Mouse (Mus musculus) embryonic facial prominence, embryonic 10.5 days (tissue): Measurements from ENCODE around the gene Taok3. TPM values are rescaled to one million over a fixed set of nuclear protein-coding genes. Genes with fewer than 3 reads are reported as not detected.
A peak's percentile ranks its signal among the peaks of the same experiment; 100 is the strongest.

Experiments used
- DNase-seq: peaks from one replicate; pipeline ENCODE4 v3.0.0-alpha.2; 2017; ENCODE audit warnings: low spot score
- H3K27ac ChIP-seq: fragments of 300-500 bp; sonication (generic); replicated peaks from 2 replicates; pipeline ENCODE4 v1.5.1; 2016; ENCODE audit warnings: mild to moderate bottlenecking
- H3K27me3 ChIP-seq: fragments of 300-500 bp; sonication (generic); replicated peaks from 2 replicates; pipeline ENCODE4 v1.6.1; 2016; ENCODE audit warnings: low read depth, mild to moderate bottlenecking; ENCODE audit not compliant: poor library complexity, severe bottlenecking
- H3K36me3 ChIP-seq: fragments of 300-500 bp; sonication (generic); replicated peaks from 2 replicates; pipeline ENCODE4 v1.6.1; 2016; ENCODE audit warnings: mild to moderate bottlenecking, moderate library complexity
- H3K4me1 ChIP-seq: fragments of 300-500 bp; sonication (generic); 2 replicates; pipeline ENCODE4 v1.6.1; 2016
- H3K4me3 ChIP-seq: fragments of 300-500 bp; sonication (generic); 2 replicates; pipeline ENCODE4 v1.5.1; 2016; ENCODE audit warnings: mild to moderate bottlenecking, moderate library complexity
- H3K9me3 ChIP-seq: fragments of 300-500 bp; sonication (generic); 2 replicates; pipeline ENCODE4 v1.6.1; 2016; ENCODE audit warnings: mild to moderate bottlenecking
- WGBS: fragments of 180-500 bp; shearing (Covaris S2); methylation state at CpG from one replicate; pipeline ENCODE4 v1.1.7; 2016; 5-methylcytosine and 5-hydroxymethylcytosine counted together
- polyA plus RNA-seq: library from polyadenylated mRNA; unstranded; fragments of >200 nt; fragmentation: Nextera tagmentation; extraction: Ambion mirVana; gene quantifications from 2 replicates; pipeline ENCODE4 v1.2.1, GENCODE M21; 2016

Taok3 gene
- polyA plus RNA-seq, 1 experiment from 2014 or later: 8.1 TPM

DNA sequence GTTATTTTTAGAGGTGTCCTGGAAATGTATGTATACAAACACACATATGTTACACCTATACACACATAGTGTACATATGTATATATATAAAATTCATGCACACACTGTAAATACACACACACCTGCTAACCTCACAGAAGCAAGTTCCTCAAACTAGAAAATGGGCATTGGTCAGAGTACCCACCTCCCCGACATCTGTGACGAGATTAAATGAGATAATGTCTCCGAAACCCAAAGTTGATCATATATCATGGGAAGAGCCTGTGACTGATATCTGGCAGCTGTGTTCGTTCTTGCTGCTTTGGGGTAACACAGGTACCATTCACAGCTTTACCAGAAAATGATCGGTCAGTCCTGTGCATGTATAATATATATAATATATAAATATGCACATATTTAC, 16.6 kb downstream of the Taok3 start:
- no peaks in the 10 kb centered on the region for H3K27me3 ChIP-seq
- no peaks in the 10 kb centered on the region for H3K9me3 ChIP-seq
- no peak overlapping the region for H3K27ac ChIP-seq
- 90% methylated on average over 5 of the region's 5 CpGs for WGBS
- no peaks in the 10 kb centered on the region for H3K36me3 ChIP-seq
- DNase-seq: no peak
- H3K4me1 ChIP-seq: peaks cover 41% of the 10 kb centered on the region
- H3K4me3 ChIP-seq: no peak overlapping the region

GRCm38 (mm10) chr5:117137011-117137410, 17.1 kb downstream of the Taok3 start:
- Histone ChIP-seq H3K9me3 (no peaks in the 10 kb centered on the region), H3K27me3 (no peaks in the 10 kb centered on the region), H3K27ac (no peak overlapping the region), H3K36me3 (no peaks in the 10 kb centered on the region), H3K4me3 (no peak overlapping the region), H3K4me1 (peaks cover 41% of the 10 kb centered on the region)
- DNase-seq: peak; percentile 21
- 77% methylated on average over 10 of the region's 10 CpGs for whole genome bisulfite sequencing

DNA sequence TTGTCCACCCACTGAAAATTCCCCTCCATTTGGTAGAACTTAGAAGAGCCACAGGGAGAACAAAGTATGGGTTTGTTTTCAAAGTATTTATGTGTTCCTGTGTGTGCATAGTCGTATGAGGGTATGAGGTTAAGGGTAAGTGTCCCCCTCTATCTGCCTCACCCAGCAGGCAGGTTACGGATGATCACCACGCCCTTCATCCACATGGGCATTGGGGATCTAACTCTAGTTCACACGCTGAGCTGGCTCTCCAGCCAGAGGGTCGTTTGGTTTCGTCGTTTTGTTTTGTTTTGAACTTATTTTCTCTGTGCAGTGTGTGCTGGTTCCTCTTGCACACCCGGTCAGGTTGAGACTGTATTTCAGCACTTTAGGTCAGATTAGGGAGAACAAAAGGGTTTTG, 17.7 kb downstream of the Taok3 start:
- 76% methylated on average over 8 of the region's 8 CpGs for WGBS
- H3K9me3 ChIP-seq: no peaks in the 10 kb centered on the region
- H3K4me1 ChIP-seq: peaks cover 41% of the 10 kb centered on the region
- H3K27ac ChIP-seq: no peak overlapping the region
- no peaks in the 10 kb centered on the region for H3K36me3 ChIP-seq
- no peak for DNase-seq
- no peaks in the 10 kb centered on the region for H3K27me3 ChIP-seq
- H3K4me3 ChIP-seq: no peak overlapping the region

- H3K27me3 ChIP-seq: no peaks in the 10 kb centered on the region
- no peak for DNase-seq
- peaks cover 41% of the 10 kb centered on the region for H3K4me1 ChIP-seq
- no peaks in the 10 kb centered on the region for H3K36me3 ChIP-seq
- 78% methylated on average over 11 of the region's 11 CpGs for WGBS
- H3K27ac ChIP-seq: peak overlapping the region; percentile 19; the same call in 1 of the 2 replicates
- H3K4me3 ChIP-seq: no peak overlapping the region
- no peaks in the 10 kb centered on the region for H3K9me3 ChIP-seq
These were observed 18.5 kb downstream of the Taok3 start for GRCm38 (mm10) chr5:117138295-117138988.

DNA sequence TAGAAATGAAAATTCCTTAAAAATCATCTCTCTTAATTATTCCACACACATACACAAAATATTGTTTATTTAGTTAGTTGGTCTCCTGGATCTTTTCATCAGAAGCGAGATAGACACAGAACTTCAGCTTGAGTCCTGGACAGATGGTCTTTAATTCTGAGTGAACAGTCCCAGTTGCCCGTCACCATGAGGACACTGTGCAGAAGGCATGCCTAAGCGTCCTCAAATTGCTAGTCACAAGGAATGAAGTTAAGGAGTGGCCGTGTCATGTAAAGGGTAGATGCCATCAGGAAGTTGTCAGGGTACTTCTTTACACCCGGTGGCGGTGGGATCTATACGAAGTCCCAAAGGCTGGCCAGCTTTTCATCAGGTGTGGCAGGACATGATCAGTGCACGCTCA, 19.9 kb downstream of the Taok3 start:
- DNase-seq: no peak
- Histone ChIP-seq H3K27ac (no peak overlapping the region), H3K36me3 (no peaks in the 10 kb centered on the region), H3K4me3 (no peak overlapping the region), H3K4me1 (peaks cover 45% of the 10 kb centered on the region), H3K27me3 (no peaks in the 10 kb centered on the region), H3K9me3 (no peaks in the 10 kb centered on the region)
- WGBS: 78% methylated on average over 8 of the region's 8 CpGs

GRCm38 (mm10) chr5:117140374-117140773, 20.4 kb downstream of the Taok3 start:
- peaks cover 39% of the 10 kb centered on the region for H3K4me1 ChIP-seq
- H3K27me3 ChIP-seq: no peaks in the 10 kb centered on the region
- WGBS: 73% methylated on average over 7 of the region's 7 CpGs
- no peak for DNase-seq
- no peak overlapping the region for H3K4me3 ChIP-seq
- H3K27ac ChIP-seq: 0 out of 2 replicates have a peak overlapping the region, but pooled peaks have one; percentile 14
- no peaks in the 10 kb centered on the region for H3K9me3 ChIP-seq
- H3K36me3 ChIP-seq: no peaks in the 10 kb centered on the region

- Histone ChIP-seq H3K27ac (no peak overlapping the region), H3K27me3 (no peaks in the 10 kb centered on the region), H3K36me3 (no peaks in the 10 kb centered on the region), H3K9me3 (peaks cover 3% of the 10 kb centered on the region; the same call in 1 of the 2 replicates), H3K4me3 (no peak overlapping the region), H3K4me1 (peaks cover 20% of the 10 kb centered on the region)
- WGBS: 62% methylated on average over 9 of the region's 9 CpGs
- DNase-seq: peak; percentile 35
These were observed 23.8 kb downstream of the Taok3 start for GRCm38 (mm10) chr5:117143721-117144135.

DNA sequence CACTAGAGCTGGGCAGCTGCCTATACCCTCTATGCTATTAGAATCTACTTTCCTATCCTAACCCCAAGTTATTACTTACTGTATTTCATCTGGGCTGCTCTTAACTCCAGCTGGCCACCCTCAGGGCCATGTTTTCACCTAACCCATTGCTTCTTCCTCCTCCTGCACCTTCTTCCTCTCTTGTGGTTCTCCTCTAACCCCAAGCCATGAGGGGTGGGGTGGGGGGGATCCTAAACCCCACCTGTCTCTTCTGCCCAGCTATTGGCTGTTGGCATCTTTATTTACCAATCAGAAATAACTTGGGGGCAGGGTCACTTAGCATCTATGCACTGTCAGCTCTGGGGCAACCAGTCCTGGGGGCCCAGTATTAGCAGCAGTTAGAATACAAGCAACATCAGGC, 26.2 kb downstream of the Taok3 start:
- no peaks in the 10 kb centered on the region for H3K27me3 ChIP-seq
- no peak overlapping the region for H3K4me3 ChIP-seq
- H3K9me3 ChIP-seq: peaks cover 3% of the 10 kb centered on the region; the same call in 1 of the 2 replicates
- H3K4me1 ChIP-seq: peaks cover 4% of the 10 kb centered on the region; the same call in 1 of the 2 replicates
- DNase-seq: no peak
- H3K27ac ChIP-seq: no peak overlapping the region
- H3K36me3 ChIP-seq: no peaks in the 10 kb centered on the region

DNA sequence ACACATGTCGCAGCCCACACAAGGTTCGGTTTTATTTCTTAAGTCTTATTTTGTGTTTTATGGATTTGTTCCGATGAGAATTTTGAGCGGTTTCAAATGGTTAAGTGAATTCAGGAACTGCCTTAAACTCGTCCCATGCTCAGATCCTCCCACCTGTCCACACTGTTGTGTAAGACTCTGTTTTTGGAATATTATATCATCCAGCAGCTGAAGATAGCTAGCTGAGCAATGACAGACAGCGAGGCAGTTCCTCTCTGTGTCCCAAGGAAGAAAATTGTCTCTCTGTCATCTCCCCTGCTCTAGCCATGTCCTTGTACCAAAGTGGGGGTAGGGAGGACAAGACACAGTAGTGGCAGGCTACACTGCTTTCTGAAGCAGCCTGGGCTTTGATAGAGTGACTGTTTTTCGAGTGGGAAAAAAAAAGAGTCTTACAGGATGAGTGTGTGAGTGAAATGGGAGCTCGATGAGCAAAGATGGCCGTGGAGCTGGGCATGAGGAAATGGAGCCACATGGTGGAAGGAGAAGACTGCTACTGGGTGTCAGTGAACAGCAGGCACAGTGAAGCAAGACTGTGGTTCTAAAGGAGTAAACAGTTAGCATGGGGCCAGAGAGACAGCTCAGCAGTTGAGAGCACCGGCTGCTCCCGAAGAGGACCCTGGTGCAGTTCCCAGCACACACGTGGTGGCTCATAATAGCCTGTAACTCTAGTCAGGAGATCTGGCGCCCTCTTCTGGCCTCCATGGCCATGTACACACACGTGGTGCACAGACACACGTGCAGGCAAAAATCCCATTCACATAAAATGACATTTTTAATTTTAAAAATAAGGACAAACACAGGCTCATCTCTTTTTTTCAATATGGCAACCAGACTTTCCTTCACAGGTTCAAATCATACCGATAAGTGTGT, 27.5 kb downstream of the Taok3 start:
- Histone ChIP-seq H3K9me3 (peaks cover 3% of the 10 kb centered on the region; the same call in 1 of the 2 replicates), H3K27ac (no peak overlapping the region), H3K27me3 (no peaks in the 10 kb centered on the region), H3K4me3 (no peak overlapping the region), H3K36me3 (no peaks in the 10 kb centered on the region), H3K4me1 (peaks cover 4% of the 10 kb centered on the region; the same call in 1 of the 2 replicates)
- DNase-seq: no peak
- 90% methylated on average over 16 of the region's 16 CpGs for WGBS

GRCm38 (mm10) chr5:117149054-117149942, 29.4 kb downstream of the Taok3 start:
- no peak for DNase-seq
- Histone ChIP-seq H3K27me3 (no peaks in the 10 kb centered on the region), H3K36me3 (peaks cover 5% of the 10 kb centered on the region; the same call in 1 of the 2 replicates), H3K4me1 (peaks cover 8% of the 10 kb centered on the region), H3K9me3 (peaks cover 12% of the 10 kb centered on the region; the same call in 1 of the 2 replicates), H3K4me3 (no peak overlapping the region), H3K27ac (no peak overlapping the region)
- WGBS: 84% methylated on average over 16 of the region's 16 CpGs

DNA sequence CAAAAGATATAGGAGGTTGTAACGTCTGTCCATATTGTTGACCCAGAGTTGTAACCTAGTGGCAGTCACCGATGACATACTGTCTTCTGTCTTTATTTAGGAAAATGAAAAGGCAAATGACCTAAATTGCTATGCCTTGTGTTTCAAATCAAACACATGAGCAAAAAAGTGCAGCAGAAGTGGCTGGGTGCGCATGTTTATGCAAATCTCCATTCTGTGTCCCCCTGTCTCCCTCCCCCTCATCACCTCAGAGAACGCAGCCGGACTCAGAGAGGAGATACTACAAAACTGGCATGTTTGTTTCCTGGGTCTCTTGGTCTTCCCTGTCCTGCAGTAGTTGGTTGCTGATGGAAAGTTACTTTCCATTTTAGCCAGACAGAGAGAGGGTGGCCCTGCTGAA, 30.1 kb downstream of the Taok3 start:
- Histone ChIP-seq H3K36me3 (peaks cover 5% of the 10 kb centered on the region; the same call in 1 of the 2 replicates), H3K27me3 (no peaks in the 10 kb centered on the region), H3K4me1 (peaks cover 8% of the 10 kb centered on the region), H3K4me3 (no peak overlapping the region), H3K27ac (no peak overlapping the region), H3K9me3 (peaks cover 12% of the 10 kb centered on the region; the same call in 1 of the 2 replicates)
- WGBS: 93% methylated on average over 5 of the region's 5 CpGs
- DNase-seq: no peak

GRCm38 (mm10) chr5:117152944-117153343, 33.0 kb downstream of the Taok3 start:
- H3K4me3 ChIP-seq: no peak overlapping the region
- H3K4me1 ChIP-seq: peaks cover 8% of the 10 kb centered on the region
- H3K27ac ChIP-seq: no peak overlapping the region
- H3K36me3 ChIP-seq: peaks cover 5% of the 10 kb centered on the region; the same call in 1 of the 2 replicates
- no peaks in the 10 kb centered on the region for H3K27me3 ChIP-seq
- no peak for DNase-seq
- peaks cover 9% of the 10 kb centered on the region; the same call in 1 of the 2 replicates for H3K9me3 ChIP-seq
